Mouse (Mus musculus): Measurements from ENCODE around the gene Zfp319. TPM values are rescaled to one million over a fixed set of nuclear protein-coding genes. Genes with fewer than 3 reads are reported as not detected.
"Not testable (repeated sequence)": the region's sequence is repeated elsewhere in the genome, so short reads cannot be mapped to it uniquely, and the experiment has no call there.

The Zfp319 gene
- 4.4 and 5.9 TPM in 2 replicates for polyA plus RNA-seq (2014; fragmentation: Nextera tagmentation; extraction: Ambion mirVana)

DNA sequence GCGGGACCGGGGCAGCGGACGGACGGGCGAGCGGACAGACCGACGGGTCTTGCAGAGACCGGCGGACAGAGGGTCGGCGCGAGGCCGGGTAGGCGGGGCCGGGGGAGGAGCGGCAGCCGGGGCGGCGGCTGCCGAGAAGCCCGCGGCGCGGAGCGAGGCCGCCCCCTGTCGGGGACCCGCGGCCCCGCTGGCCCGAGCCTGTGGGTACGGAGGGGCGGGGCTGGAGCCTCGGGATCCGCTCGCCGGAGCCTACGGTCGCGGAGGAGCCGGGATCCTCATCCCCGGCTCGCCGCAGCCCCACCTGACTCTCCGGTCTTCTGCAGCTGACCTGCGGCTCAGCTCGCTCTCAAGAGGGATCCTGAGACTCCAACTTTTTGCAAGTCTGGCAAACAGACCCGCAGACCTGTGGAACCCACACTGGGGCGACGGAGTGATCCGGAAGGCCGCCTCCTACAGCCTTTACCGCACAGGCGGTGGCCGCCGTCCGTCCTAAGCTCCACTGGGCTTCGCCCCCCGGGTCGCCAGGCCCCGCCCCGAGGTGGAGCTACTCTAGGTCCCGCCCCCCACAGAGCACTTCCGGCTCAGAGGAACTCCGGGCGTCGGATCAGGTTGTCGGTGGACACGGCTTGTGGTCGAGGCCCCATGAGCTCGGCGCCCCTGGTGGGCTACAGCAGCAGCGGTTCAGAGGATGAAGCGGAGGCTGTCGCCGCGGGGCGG, at the start of gene Zfp319, which contains the start of gene Usb1:
TSS of gene Zfp319 (minus strand) at position 231 of the 717 bp plus-strand sequence.
TSS of gene Usb1 (plus strand) at position 565 of the 717 bp plus-strand sequence.
- peak within 1 kb of the TSS; percentile 85 for H3K4me3 ChIP-seq (ENCODE audit: low read depth, low read length)
- peaks cover 11% of the 10 kb centered on the region for H3K4me1 ChIP-seq (ENCODE audit: control insufficient read depth, insufficient read depth, low read length)
- no peaks in the 10 kb centered on the region for H3K27me3 ChIP-seq (ENCODE audit: control insufficient read depth, insufficient read depth, low read length)
- peak within 1 kb of the TSS; percentile 92 for H3K9ac ChIP-seq (ENCODE audit: low read depth, low read length)
- no peaks in the 10 kb centered on the region for H3K9me3 ChIP-seq (replicated peaks; ENCODE audit: control insufficient read depth, low read length)
- peak within 1 kb of the TSS; percentile 89 for H3K4me2 ChIP-seq
- H3K27ac ChIP-seq (ENCODE audit: low read depth, low read length): peak within 1 kb of the TSS; percentile 99
- H3K36me3 ChIP-seq (ENCODE audit: control insufficient read depth, insufficient read depth, low read length): peaks cover 29% of the 10 kb centered on the region
- WGBS (ENCODE audit: insufficient replicate concordance): 1% methylated on average over 62 of the region's 80 CpGs
- ATAC-seq (replicated peaks; ENCODE audit: insufficient number of reproducible peaks, low FRiP score, low TSS enrichment): peak; percentile 94

DNA sequence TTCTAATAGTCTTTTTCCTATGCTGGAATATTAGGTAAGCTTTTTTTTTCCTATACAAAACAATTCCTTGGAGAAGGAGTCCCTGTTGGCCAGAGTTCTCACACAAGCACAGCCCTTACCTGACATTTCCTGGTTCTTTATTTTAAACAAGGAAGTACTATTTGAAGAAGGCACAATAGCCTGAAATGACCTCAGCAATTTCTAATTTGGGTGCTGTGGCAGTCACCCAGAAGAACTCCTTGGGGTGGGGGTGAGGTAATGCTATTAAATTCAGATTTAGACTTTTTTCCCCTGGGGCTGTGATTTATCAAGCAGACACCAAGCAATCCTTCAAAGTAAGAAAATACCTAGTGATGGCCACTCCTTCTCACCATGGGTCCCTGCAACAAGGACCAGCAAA, 49.2 kb upstream of the Zfp319 start:
- Histone ChIP-seq H3K4me3 (ENCODE audit: low read depth, low read length) (no peak overlapping the region), H3K4me2 (no peak overlapping the region)

GRCm38 (mm10) chr8:95378928-95379327, 47.2 kb upstream of the Zfp319 start:
- not testable (repeated sequence) for H3K27me3 ChIP-seq (ENCODE audit: control insufficient read depth, insufficient read depth, low read length); ATAC-seq (replicated peaks; ENCODE audit: insufficient number of reproducible peaks, low FRiP score, low TSS enrichment); H3K9me3 ChIP-seq (replicated peaks; ENCODE audit: control insufficient read depth, low read length); H3K4me2 ChIP-seq; H3K36me3 ChIP-seq (ENCODE audit: control insufficient read depth, insufficient read depth, low read length); H3K27ac ChIP-seq (ENCODE audit: low read depth, low read length); H3K9ac ChIP-seq (ENCODE audit: low read depth, low read length); H3K4me3 ChIP-seq (ENCODE audit: low read depth, low read length)
- peaks cover 24% of the 10 kb centered on the region for H3K4me1 ChIP-seq (ENCODE audit: control insufficient read depth, insufficient read depth, low read length)
- WGBS (ENCODE audit: insufficient replicate concordance): 95% methylated on average over 11 of the region's 11 CpGs

More for the DNA sequence above, 49.2 kb upstream of the Zfp319 start:
- H3K9ac ChIP-seq (ENCODE audit: low read depth, low read length): no peak overlapping the region
- no peaks in the 10 kb centered on the region for H3K27me3 ChIP-seq (ENCODE audit: control insufficient read depth, insufficient read depth, low read length)
- ATAC-seq (replicated peaks; ENCODE audit: insufficient number of reproducible peaks, low FRiP score, low TSS enrichment): no peak
- no peak overlapping the region for H3K27ac ChIP-seq (ENCODE audit: low read depth, low read length)
- H3K36me3 ChIP-seq (ENCODE audit: control insufficient read depth, insufficient read depth, low read length): no peaks in the 10 kb centered on the region
- peaks cover 23% of the 10 kb centered on the region for H3K4me1 ChIP-seq (ENCODE audit: control insufficient read depth, insufficient read depth, low read length)
- H3K9me3 ChIP-seq (replicated peaks; ENCODE audit: control insufficient read depth, low read length): no peaks in the 10 kb centered on the region

DNA sequence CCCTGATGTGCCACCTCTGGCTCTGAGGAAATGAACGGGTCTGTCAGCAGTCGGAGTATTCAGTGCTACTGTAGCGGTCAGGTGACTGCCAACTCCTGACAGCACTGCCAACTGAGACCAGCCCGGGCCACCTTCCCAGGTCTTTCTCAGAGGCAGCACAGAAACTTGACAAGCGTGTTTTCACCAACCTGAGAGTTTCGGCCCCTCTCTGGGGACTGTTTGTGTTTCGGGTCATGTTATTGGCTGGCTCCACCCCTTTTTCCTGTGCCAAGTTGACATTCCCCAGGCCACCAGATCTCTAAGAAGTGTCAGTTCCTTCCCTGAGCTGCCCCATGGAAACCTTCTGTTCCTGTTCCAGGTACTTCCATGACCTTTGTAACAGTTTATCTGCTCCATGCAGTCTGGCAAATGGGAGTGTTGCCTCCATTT, 46.1 kb upstream of the Zfp319 start:
- Histone ChIP-seq H3K4me2 (peak overlapping the region; percentile 36), H3K9ac (ENCODE audit: low read depth, low read length) (no peak overlapping the region)
- ATAC-seq (replicated peaks; ENCODE audit: insufficient number of reproducible peaks, low FRiP score, low TSS enrichment): peak; percentile 55; the same call in 1 of the 2 replicates

GRCm38 (mm10) chr8:95377101-95377500, 45.4 kb upstream of the Zfp319 start:
- ATAC-seq (replicated peaks; ENCODE audit: insufficient number of reproducible peaks, low FRiP score, low TSS enrichment): no peak
- Histone ChIP-seq H3K27me3 (ENCODE audit: control insufficient read depth, insufficient read depth, low read length) (no peaks in the 10 kb centered on the region), H3K9me3 (replicated peaks; ENCODE audit: control insufficient read depth, low read length) (no peaks in the 10 kb centered on the region), H3K4me1 (ENCODE audit: control insufficient read depth, insufficient read depth, low read length) (peaks cover 36% of the 10 kb centered on the region), H3K27ac (ENCODE audit: low read depth, low read length) (peak overlapping the region; percentile 83), H3K4me2 (no peak overlapping the region), H3K36me3 (ENCODE audit: control insufficient read depth, insufficient read depth, low read length) (peaks cover 12% of the 10 kb centered on the region), H3K4me3 (ENCODE audit: low read depth, low read length) (no peak overlapping the region), H3K9ac (ENCODE audit: low read depth, low read length) (peak overlapping the region; percentile 56)
- 64% methylated on average over 4 of the region's 4 CpGs for WGBS (ENCODE audit: insufficient replicate concordance)

More for the DNA sequence above, 46.1 kb upstream of the Zfp319 start:
- peaks cover 5% of the 10 kb centered on the region; the same call in 1 of the 2 replicates for H3K36me3 ChIP-seq (ENCODE audit: control insufficient read depth, insufficient read depth, low read length)
- no peaks in the 10 kb centered on the region for H3K9me3 ChIP-seq (replicated peaks; ENCODE audit: control insufficient read depth, low read length)
- 11% methylated on average over 7 of the region's 7 CpGs for WGBS (ENCODE audit: insufficient replicate concordance)
- H3K27me3 ChIP-seq (ENCODE audit: control insufficient read depth, insufficient read depth, low read length): no peaks in the 10 kb centered on the region
- peaks cover 34% of the 10 kb centered on the region for H3K4me1 ChIP-seq (ENCODE audit: control insufficient read depth, insufficient read depth, low read length)
- no peak overlapping the region for H3K4me3 ChIP-seq (ENCODE audit: low read depth, low read length)
- H3K27ac ChIP-seq (ENCODE audit: low read depth, low read length): peak overlapping the region; percentile 83

- Histone ChIP-seq H3K4me1 (ENCODE audit: control insufficient read depth, insufficient read depth, low read length) (peaks cover 36% of the 10 kb centered on the region), H3K9me3 (replicated peaks; ENCODE audit: control insufficient read depth, low read length) (no peaks in the 10 kb centered on the region), H3K4me2 (no peak overlapping the region), H3K27ac (ENCODE audit: low read depth, low read length) (no peak overlapping the region; the same call in 1 of the 2 replicates), H3K36me3 (ENCODE audit: control insufficient read depth, insufficient read depth, low read length) (peaks cover 17% of the 10 kb centered on the region), H3K4me3 (ENCODE audit: low read depth, low read length) (no peak overlapping the region), H3K9ac (ENCODE audit: low read depth, low read length) (no peak overlapping the region), H3K27me3 (ENCODE audit: control insufficient read depth, insufficient read depth, low read length) (no peaks in the 10 kb centered on the region)
- 73% methylated on average over 12 of the region's 12 CpGs for WGBS (ENCODE audit: insufficient replicate concordance)
- no peak for ATAC-seq (replicated peaks; ENCODE audit: insufficient number of reproducible peaks, low FRiP score, low TSS enrichment)
Observed at GRCm38 (mm10) chr8:95376309-95376999, 44.7 kb upstream of the Zfp319 start.

GRCm38 (mm10) chr8:95375374-95375930, 43.7 kb upstream of the Zfp319 start:
- Histone ChIP-seq H3K9me3 (replicated peaks; ENCODE audit: control insufficient read depth, low read length) (no peaks in the 10 kb centered on the region), H3K9ac (ENCODE audit: low read depth, low read length) (no peak overlapping the region), H3K4me1 (ENCODE audit: control insufficient read depth, insufficient read depth, low read length) (peaks cover 36% of the 10 kb centered on the region), H3K27ac (ENCODE audit: low read depth, low read length) (no peak overlapping the region), H3K4me2 (no peak overlapping the region), H3K27me3 (ENCODE audit: control insufficient read depth, insufficient read depth, low read length) (no peaks in the 10 kb centered on the region), H3K36me3 (ENCODE audit: control insufficient read depth, insufficient read depth, low read length) (peaks cover 21% of the 10 kb centered on the region), H3K4me3 (ENCODE audit: low read depth, low read length) (no peak overlapping the region)
- ATAC-seq (replicated peaks; ENCODE audit: insufficient number of reproducible peaks, low FRiP score, low TSS enrichment): no peak
- WGBS (ENCODE audit: insufficient replicate concordance): 77% methylated on average over 7 of the region's 7 CpGs

DNA sequence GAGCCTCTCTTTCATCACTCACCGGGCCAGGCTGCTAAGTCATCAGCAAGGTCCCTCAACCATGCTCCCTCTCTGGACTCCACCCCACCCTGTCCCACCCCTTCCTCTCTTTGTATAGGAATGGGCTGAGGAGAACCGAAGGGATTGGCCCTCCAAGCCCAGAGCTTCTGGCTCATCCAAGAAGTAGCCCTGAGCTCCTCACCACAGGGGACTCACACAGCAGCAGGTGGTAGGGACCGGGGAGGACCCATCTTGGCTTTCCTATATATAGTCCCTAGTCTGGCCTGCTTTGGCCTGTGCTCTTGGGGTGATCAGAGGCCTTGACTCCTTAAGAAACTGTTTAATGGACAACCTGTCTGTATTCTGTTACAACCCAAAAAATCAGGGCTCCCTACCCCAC, 42.7 kb upstream of the Zfp319 start:
- Histone ChIP-seq H3K9me3 (replicated peaks; ENCODE audit: control insufficient read depth, low read length) (no peaks in the 10 kb centered on the region), H3K4me2 (no peak overlapping the region), H3K4me1 (ENCODE audit: control insufficient read depth, insufficient read depth, low read length) (peaks cover 38% of the 10 kb centered on the region), H3K27me3 (ENCODE audit: control insufficient read depth, insufficient read depth, low read length) (no peaks in the 10 kb centered on the region), H3K36me3 (ENCODE audit: control insufficient read depth, insufficient read depth, low read length) (peaks cover 30% of the 10 kb centered on the region), H3K27ac (ENCODE audit: low read depth, low read length) (no peak overlapping the region), H3K9ac (ENCODE audit: low read depth, low read length) (no peak overlapping the region), H3K4me3 (ENCODE audit: low read depth, low read length) (no peak overlapping the region)
- ATAC-seq (replicated peaks; ENCODE audit: insufficient number of reproducible peaks, low FRiP score, low TSS enrichment): no peak
- 68% methylated on average over 3 of the region's 3 CpGs for WGBS (ENCODE audit: insufficient replicate concordance)
